Mouse (Mus musculus): Measurements from ENCODE around the gene Prox2. TPM values are rescaled to one million over a fixed set of nuclear protein-coding genes. Genes with fewer than 3 reads are reported as not detected.

Gene Prox2
- polyA plus RNA-seq, 1 experiment from 2014 or later: 3.3 TPM

DNA sequence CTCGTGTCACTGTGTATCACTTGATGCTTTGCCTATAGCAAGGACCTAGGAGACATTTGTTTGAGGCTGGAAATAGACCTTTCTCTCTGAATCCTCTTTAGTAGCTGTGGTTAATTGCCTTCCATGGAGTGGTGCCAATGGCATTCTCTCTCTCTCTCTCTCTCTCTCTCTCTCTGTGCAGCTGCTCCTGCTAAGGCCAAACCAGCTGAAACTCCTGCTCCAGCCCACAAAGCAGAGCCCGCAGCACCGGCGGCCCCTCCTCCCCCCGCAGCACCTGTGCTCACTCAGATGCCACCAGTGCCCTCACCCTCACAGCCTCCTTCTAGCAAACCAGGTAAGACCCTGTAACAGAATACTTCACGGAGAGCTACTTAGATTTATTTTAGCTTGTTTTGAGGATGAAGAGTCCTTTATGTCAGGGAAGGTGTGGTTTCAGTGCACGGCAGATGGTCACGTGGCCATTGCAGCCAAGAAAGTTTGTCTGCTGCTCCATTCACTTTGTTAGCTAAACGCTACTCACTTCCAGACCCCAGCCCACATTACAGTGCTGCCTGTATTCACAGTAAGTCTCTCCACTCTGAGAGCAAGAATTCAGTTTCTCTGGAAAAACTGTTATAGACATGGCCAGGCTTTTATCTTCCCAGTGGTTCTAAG, 11.4 kb upstream of the Prox2 start:
- Histone ChIP-seq H3K4me3 (ENCODE audit: low read length) (no peak overlapping the region), H3K27ac (ENCODE audit: low read depth, low read length) (no peak overlapping the region), H3K27me3 (ENCODE audit: control insufficient read depth, insufficient read depth, low read length) (no peaks in the 10 kb centered on the region), H3K36me3 (ENCODE audit: control insufficient read depth, insufficient read depth, low read length) (peaks cover 84% of the 10 kb centered on the region), H3K9me3 (ENCODE audit: control insufficient read depth, low read length) (no peaks in the 10 kb centered on the region), H3K4me2 (replicated peaks; ENCODE audit: low read depth, low read length) (no peak overlapping the region), H3K4me1 (ENCODE audit: control insufficient read depth, insufficient read depth, low read length) (no peaks in the 10 kb centered on the region), H3K9ac (ENCODE audit: low read depth, low read length) (no peak overlapping the region)
- WGBS: 90% methylated on average over 9 of the region's 9 CpGs
- no peak for ATAC-seq (ENCODE audit: low FRiP score, low TSS enrichment)

DNA sequence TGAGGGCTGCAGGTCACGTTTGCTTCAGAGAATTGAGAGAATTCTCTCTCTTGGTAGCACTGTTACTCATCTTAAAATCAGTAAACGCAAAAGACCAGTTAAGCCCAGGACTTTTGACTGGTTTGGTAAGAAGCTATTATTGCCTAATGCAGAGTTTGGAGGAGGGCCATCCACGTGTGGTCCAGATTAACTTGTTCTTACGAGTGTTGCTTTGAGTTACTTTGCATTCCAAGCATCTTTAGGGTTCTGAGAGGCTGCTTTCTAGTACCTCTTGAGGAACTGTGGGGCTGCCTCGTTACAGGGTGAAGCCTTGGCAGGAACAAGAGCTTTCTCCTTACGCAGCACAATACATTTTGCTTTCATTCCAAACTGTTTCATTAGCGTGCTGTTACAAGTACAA, 5.1 kb upstream of the Prox2 start:
- H3K27ac ChIP-seq (ENCODE audit: low read depth, low read length): no peak overlapping the region
- 84% methylated on average over 7 of the region's 7 CpGs for WGBS
- H3K4me3 ChIP-seq (ENCODE audit: low read length): no peak overlapping the region
- ATAC-seq (ENCODE audit: low FRiP score, low TSS enrichment): no peak
- peaks cover 32% of the 10 kb centered on the region for H3K36me3 ChIP-seq (ENCODE audit: control insufficient read depth, insufficient read depth, low read length)
- no peaks in the 10 kb centered on the region for H3K9me3 ChIP-seq (ENCODE audit: control insufficient read depth, low read length)
- no peak overlapping the region for H3K9ac ChIP-seq (ENCODE audit: low read depth, low read length)
- H3K4me2 ChIP-seq (replicated peaks; ENCODE audit: low read depth, low read length): no peak overlapping the region
- peaks cover 20% of the 10 kb centered on the region for H3K4me1 ChIP-seq (ENCODE audit: control insufficient read depth, insufficient read depth, low read length)
- no peaks in the 10 kb centered on the region for H3K27me3 ChIP-seq (ENCODE audit: control insufficient read depth, insufficient read depth, low read length)

DNA sequence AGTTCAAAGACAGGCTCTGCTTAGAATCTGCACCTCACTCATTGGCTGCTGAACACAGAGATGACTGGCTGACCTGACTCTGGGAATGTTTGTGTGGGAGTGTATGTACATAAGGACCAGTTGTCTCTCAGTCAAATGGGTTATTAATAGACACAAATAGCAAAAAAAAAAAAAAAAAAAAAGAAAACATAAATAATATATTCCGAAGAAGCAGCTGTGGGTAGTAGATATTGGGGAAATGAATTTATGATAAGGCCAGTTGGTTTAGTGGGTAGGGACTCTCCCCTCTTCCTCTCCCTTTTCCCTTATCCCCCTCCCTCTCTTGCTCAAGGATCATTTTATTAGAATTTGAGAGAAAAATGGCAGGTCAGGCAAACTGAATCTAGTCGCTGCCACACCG, 3.4 kb upstream of the Prox2 start:
- no peak overlapping the region for H3K4me3 ChIP-seq (ENCODE audit: low read length)
- no peak overlapping the region for H3K9ac ChIP-seq (ENCODE audit: low read depth, low read length)
- ATAC-seq (ENCODE audit: low FRiP score, low TSS enrichment): no peak
- no peak overlapping the region for H3K4me2 ChIP-seq (replicated peaks; ENCODE audit: low read depth, low read length)
- no peak overlapping the region for H3K27ac ChIP-seq (ENCODE audit: low read depth, low read length)
- H3K36me3 ChIP-seq (ENCODE audit: control insufficient read depth, insufficient read depth, low read length): peaks cover 20% of the 10 kb centered on the region
- WGBS: 93% methylated on average over 3 of the region's 3 CpGs
- H3K4me1 ChIP-seq (ENCODE audit: control insufficient read depth, insufficient read depth, low read length): peaks cover 28% of the 10 kb centered on the region
- no peaks in the 10 kb centered on the region for H3K27me3 ChIP-seq (ENCODE audit: control insufficient read depth, insufficient read depth, low read length)
- H3K9me3 ChIP-seq (ENCODE audit: control insufficient read depth, low read length): no peaks in the 10 kb centered on the region

DNA sequence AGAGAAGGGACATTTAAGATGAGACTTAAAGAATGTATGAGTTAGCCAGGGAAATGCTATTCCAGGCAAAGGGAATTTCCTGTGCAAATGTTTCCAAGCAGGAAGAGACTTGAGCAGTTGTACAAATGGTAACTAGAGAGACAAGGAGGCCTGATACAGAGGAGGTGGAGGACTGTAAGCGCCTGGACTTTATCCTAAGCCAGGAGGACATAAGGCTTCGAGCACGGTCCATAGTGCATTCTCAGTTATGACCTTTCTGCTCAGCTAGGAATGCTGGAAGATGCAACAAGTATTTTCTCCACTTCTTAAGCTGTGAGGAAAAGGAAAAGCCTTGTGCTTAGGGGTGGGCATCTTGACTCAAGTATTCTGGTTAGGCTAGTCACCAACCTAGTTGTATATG, 2.8 kb upstream of the Prox2 start:
- no peaks in the 10 kb centered on the region for H3K27me3 ChIP-seq (ENCODE audit: control insufficient read depth, insufficient read depth, low read length)
- no peak overlapping the region for H3K27ac ChIP-seq (ENCODE audit: low read depth, low read length)
- peaks cover 28% of the 10 kb centered on the region for H3K4me1 ChIP-seq (ENCODE audit: control insufficient read depth, insufficient read depth, low read length)
- no peak for ATAC-seq (ENCODE audit: low FRiP score, low TSS enrichment)
- no peak overlapping the region for H3K9ac ChIP-seq (ENCODE audit: low read depth, low read length)
- 93% methylated on average over 3 of the region's 3 CpGs for WGBS
- H3K36me3 ChIP-seq (ENCODE audit: control insufficient read depth, insufficient read depth, low read length): peaks cover 14% of the 10 kb centered on the region
- no peak overlapping the region for H3K4me2 ChIP-seq (replicated peaks; ENCODE audit: low read depth, low read length)
- H3K4me3 ChIP-seq (ENCODE audit: low read length): no peak overlapping the region
- H3K9me3 ChIP-seq (ENCODE audit: control insufficient read depth, low read length): no peaks in the 10 kb centered on the region

DNA sequence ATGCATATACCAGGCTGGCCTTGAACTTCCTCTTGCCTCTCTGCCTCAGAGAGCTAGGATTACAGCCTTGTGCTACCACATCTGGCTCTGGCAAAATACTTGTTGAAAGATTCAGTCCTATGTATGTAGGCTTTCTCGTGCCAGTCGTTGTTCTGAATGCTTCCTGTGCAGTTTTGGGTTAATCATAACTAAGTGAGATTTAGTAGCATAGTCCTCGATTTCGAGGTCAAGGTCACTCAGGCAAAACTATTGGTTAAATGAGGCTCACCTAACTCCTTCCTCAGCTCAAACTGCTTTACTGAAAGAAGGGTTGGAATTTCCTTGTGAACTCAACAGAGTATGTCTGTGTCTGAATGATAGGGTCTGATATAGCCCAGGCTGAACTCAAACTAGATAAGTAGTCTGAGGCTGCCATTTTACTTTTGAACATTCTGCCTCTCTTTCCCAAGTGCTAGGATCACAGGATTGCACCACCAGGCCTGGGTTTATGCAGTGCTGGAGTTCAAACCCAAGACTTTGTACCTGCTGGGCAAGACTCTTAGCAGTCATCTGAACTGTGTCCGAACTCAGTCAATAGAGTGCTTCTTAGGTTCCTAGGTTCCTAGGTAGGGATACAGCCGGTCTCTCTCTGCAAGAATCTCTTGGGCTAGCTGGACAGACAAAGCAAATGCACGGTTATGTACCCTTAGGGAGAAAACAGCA, 2.1 kb upstream of the Prox2 start:
- H3K9me3 ChIP-seq (ENCODE audit: control insufficient read depth, low read length): no peaks in the 10 kb centered on the region
- H3K27ac ChIP-seq (ENCODE audit: low read depth, low read length): no peak overlapping the region
- no peaks in the 10 kb centered on the region for H3K27me3 ChIP-seq (ENCODE audit: control insufficient read depth, insufficient read depth, low read length)
- peaks cover 28% of the 10 kb centered on the region for H3K4me1 ChIP-seq (ENCODE audit: control insufficient read depth, insufficient read depth, low read length)
- H3K36me3 ChIP-seq (ENCODE audit: control insufficient read depth, insufficient read depth, low read length): peaks cover 8% of the 10 kb centered on the region; the same call in 1 of the 2 replicates
- no peak overlapping the region; the same call in 1 of the 2 replicates for H3K9ac ChIP-seq (ENCODE audit: low read depth, low read length)
- H3K4me3 ChIP-seq (ENCODE audit: low read length): no peak overlapping the region
- no peak for ATAC-seq (ENCODE audit: low FRiP score, low TSS enrichment)
- 82% methylated on average over 7 of the region's 7 CpGs for WGBS
- peak overlapping the region; percentile 89; the same call in 1 of the 2 replicates for H3K4me2 ChIP-seq (replicated peaks; ENCODE audit: low read depth, low read length)

DNA sequence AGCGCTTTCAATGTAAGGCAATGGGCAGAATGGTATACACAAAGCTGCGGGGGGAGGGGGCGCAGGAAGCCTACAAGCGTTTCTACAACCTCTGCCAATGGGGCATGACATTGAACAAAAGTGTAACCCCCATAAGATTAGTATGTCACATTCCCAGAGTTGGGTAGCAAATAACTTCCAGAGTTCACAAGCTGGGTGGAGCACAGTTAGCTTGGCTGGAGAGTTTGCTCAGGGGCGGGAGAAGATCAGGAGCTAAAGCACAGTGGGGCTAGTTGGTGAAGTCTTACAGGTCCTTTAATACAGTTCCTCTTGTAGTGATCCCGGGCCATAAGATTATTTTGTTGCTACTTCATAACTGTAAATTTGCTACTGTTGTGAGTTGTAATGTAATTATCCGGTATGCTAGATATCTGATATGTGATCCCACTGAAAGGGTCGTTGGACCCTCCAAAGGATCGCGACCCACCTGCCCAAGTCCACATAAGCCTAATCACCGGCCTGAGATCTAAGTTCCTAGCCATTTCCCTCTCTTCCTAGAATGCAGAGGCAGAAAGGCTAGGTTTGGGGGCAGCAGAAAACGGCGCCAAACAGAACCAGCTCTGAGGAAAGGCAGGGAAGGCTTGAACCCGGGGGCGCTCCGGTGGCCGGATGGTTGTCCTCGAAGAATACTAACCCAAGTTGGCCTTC, 405 bp downstream of the Prox2 start:
- Histone ChIP-seq H3K27ac (ENCODE audit: low read depth, low read length) (peak overlapping the region; percentile 83; the same call in 1 of the 2 replicates), H3K27me3 (ENCODE audit: control insufficient read depth, insufficient read depth, low read length) (no peaks in the 10 kb centered on the region), H3K4me1 (ENCODE audit: control insufficient read depth, insufficient read depth, low read length) (peaks cover 28% of the 10 kb centered on the region), H3K36me3 (ENCODE audit: control insufficient read depth, insufficient read depth, low read length) (no peaks in the 10 kb centered on the region; the same call in 1 of the 2 replicates), H3K4me3 (ENCODE audit: low read length) (peak overlapping the region; percentile 99), H3K4me2 (replicated peaks; ENCODE audit: low read depth, low read length) (peak overlapping the region; percentile 89), H3K9ac (ENCODE audit: low read depth, low read length) (peak overlapping the region; percentile 97), H3K9me3 (ENCODE audit: control insufficient read depth, low read length) (no peaks in the 10 kb centered on the region)
- 14% methylated on average over 18 of the region's 18 CpGs for WGBS
- ATAC-seq (ENCODE audit: low FRiP score, low TSS enrichment): no peak; the same call in 1 of the 2 replicates

DNA sequence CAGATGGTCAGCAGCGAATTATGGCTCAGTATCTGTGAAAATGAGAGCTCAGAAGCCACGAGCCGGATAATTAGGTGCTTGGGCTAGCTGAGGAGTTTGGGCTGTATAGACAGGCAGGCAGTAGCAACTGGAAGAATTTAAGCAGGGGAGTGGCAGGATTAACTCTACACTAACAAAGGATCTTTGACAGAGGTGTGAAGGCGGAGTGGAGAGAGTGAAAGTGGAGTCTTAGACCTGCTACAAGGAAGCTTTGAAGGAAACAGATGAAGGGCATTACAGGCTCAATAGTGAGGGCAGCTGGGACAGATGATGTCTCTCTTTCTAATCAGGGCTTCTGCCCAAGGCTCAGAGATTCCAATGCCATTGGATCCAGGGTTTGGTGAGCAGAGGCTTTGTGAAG, 1.1 kb downstream of the Prox2 start:
- WGBS: 40% methylated on average over 4 of the region's 4 CpGs
- no peak for ATAC-seq (ENCODE audit: low FRiP score, low TSS enrichment)
- Histone ChIP-seq H3K36me3 (ENCODE audit: control insufficient read depth, insufficient read depth, low read length) (no peaks in the 10 kb centered on the region; the same call in 1 of the 2 replicates), H3K9me3 (ENCODE audit: control insufficient read depth, low read length) (no peaks in the 10 kb centered on the region), H3K27me3 (ENCODE audit: control insufficient read depth, insufficient read depth, low read length) (no peaks in the 10 kb centered on the region), H3K4me3 (ENCODE audit: low read length) (no peak overlapping the region), H3K4me1 (ENCODE audit: control insufficient read depth, insufficient read depth, low read length) (peaks cover 28% of the 10 kb centered on the region), H3K9ac (ENCODE audit: low read depth, low read length) (no peak overlapping the region), H3K27ac (ENCODE audit: low read depth, low read length) (no peak overlapping the region), H3K4me2 (replicated peaks; ENCODE audit: low read depth, low read length) (peak overlapping the region; percentile 89; the same call in 1 of the 2 replicates)

DNA sequence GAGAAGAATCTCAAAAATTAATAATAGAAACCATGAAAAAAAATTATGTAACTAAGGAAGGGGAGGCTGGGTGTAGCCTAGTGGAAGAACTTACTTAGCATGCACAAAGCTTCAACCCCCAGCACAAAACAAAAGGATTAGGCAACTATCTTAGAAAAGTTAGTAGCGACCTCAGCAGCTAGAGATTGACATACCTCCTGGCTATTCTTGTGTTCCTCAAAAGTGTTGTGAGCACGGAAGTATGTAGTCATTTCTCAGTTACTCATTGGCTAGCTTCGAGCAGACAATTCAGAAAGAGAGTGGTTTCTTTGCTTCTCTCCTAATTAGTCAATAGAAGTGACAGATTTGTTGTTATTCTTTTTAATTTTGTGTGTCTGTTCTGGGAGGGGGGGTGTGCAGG, 1.9 kb downstream of the Prox2 start:
- no peaks in the 10 kb centered on the region for H3K9me3 ChIP-seq (ENCODE audit: control insufficient read depth, low read length)
- 73% methylated on average over 3 of the region's 3 CpGs for WGBS
- H3K27me3 ChIP-seq (ENCODE audit: control insufficient read depth, insufficient read depth, low read length): no peaks in the 10 kb centered on the region
- H3K27ac ChIP-seq (ENCODE audit: low read depth, low read length): no peak overlapping the region
- no peak overlapping the region for H3K9ac ChIP-seq (ENCODE audit: low read depth, low read length)
- H3K4me1 ChIP-seq (ENCODE audit: control insufficient read depth, insufficient read depth, low read length): peaks cover 28% of the 10 kb centered on the region
- no peak for ATAC-seq (ENCODE audit: low FRiP score, low TSS enrichment)
- no peak overlapping the region for H3K4me2 ChIP-seq (replicated peaks; ENCODE audit: low read depth, low read length)
- H3K4me3 ChIP-seq (ENCODE audit: low read length): no peak overlapping the region
- no peaks in the 10 kb centered on the region; the same call in 1 of the 2 replicates for H3K36me3 ChIP-seq (ENCODE audit: control insufficient read depth, insufficient read depth, low read length)

DNA sequence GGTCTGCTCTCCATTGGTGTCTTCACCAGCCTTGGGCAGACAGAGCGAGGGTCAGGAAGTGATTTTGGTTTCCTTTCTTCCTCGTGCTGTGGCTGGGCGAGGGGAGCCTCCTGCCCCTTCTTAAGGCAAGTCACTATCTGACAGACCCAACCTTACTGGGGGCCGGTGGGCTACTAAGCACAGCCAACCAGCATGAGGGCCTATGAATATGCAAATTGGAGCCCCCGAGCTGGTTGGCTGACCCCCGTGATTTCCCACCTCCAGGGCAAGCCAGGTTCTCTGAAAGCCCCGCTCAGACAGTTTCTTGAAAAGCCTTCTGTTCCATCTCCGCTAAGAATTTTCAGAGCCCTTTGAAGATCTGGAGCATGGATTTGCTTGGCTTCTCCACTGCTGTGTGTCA, 4.3 kb downstream of the Prox2 start:
- peak overlapping the region; percentile 30 for H3K4me2 ChIP-seq (replicated peaks; ENCODE audit: low read depth, low read length)
- H3K27ac ChIP-seq (ENCODE audit: low read depth, low read length): no peak overlapping the region
- 2% methylated on average over 8 of the region's 8 CpGs for WGBS
- H3K27me3 ChIP-seq (ENCODE audit: control insufficient read depth, insufficient read depth, low read length): no peaks in the 10 kb centered on the region
- H3K4me3 ChIP-seq (ENCODE audit: low read length): no peak overlapping the region
- no peaks in the 10 kb centered on the region for H3K9me3 ChIP-seq (ENCODE audit: control insufficient read depth, low read length)
- H3K36me3 ChIP-seq (ENCODE audit: control insufficient read depth, insufficient read depth, low read length): no peaks in the 10 kb centered on the region
- peak overlapping the region; percentile 8; the same call in 1 of the 2 replicates for H3K9ac ChIP-seq (ENCODE audit: low read depth, low read length)
- H3K4me1 ChIP-seq (ENCODE audit: control insufficient read depth, insufficient read depth, low read length): peaks cover 11% of the 10 kb centered on the region; the same call in 1 of the 2 replicates
- no peak; the same call in 1 of the 2 replicates for ATAC-seq (ENCODE audit: low FRiP score, low TSS enrichment)

All from kidney, embryonic 14.5 days (tissue).